Mouse (Mus musculus): Measurements from ENCODE around the gene Kcna3.

The Kcna3 gene

GRCm38 (mm10) chr3:107035521-107036457 is at the start of gene Kcna3:
TSS of gene Kcna3 (plus strand) at chr3:107036169.
- in situ Hi-C loops (cut with MseI, MboI), result no loop called here

DNA sequence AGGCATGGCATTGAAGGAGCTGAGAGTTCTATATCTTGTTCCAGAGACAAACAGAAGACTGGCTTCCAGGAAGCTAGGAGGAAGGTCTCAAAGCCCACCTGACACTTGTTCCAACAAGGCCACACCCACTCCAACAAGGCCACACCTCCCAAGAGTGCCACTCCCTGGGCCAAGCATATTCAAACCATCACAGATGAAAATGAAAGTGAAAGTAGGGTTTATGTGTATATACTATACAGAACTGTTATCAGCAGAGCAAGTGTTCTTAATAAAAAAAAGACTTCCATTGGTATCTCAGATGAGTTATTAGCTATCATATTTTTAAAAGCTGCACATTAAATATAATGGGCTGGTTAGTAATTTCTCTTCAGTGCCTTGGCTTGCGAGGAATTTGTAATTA is 44.6 kb upstream of the Kcna3 start:
- in situ Hi-C loops (cut with MseI, MboI), result no loop called here

DNA sequence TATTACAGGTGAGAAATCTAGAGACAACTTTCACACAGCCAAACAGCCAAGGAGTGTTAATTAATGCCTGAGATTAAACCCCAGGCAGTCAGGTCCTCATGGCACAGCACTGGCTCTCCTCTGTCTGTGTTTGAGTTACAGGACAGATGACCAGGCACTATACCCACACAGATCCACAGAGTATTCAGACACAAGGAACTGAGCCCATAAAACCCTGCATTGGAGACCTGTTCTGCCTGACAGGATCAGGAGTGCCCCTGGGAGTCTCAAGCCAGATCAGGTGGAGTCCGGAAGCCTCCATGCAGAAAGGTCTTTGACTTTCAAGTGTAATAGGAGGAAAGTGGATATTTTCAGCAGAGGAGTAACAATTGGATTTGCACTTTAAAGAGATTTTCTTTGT is 40.6 kb upstream of the Kcna3 start:
- in situ Hi-C loops (cut with MseI, MboI), result no loop called here

DNA sequence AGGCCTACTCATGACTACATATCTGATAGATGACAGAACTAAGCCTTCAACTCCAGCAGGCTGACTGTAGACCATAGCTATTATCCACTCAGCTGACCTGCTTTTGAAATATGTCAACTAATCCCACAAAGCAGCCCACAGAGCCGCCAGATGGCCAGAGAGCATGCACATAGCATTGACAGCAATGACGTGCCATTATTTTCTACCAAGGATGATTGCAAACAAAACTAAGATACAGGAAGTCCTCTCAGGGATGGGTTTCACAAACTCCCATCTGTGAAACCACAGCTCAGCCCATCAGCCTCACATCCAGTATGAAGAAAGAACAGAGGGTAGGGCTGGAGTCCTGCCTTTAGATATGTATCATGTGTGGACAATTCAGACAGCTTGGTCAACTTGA is 39.8 kb upstream of the Kcna3 start:
- in situ Hi-C loops (cut with MseI, MboI), result no loop called here

DNA sequence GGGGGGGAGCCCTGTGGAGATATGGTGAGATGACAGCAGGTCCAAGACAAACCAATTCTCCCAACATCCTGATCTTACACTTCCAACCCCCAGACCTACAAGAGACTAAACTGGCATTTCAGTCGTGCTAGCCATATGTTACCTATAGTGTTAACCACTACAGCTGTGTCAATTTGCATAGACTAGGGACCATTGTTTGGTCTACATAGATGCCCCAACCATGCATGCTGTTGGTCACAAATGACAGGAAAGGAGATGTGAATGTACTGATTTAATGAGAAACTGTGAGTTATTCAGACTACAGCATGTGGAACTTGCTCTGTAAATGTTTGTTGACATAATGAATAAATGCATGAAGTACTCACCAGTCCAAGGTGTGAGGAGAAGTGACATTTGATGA is 37.6 kb upstream of the Kcna3 start:
- in situ Hi-C loops (cut with MseI, MboI), result no loop called here

GRCm38 (mm10) chr3:107000165-107000564 is 35.8 kb upstream of the Kcna3 start:
- in situ Hi-C loops (cut with MseI, MboI), result no loop called here

GRCm38 (mm10) chr3:107002249-107003123 is 33.5 kb upstream of the Kcna3 start:
- in situ Hi-C loops (cut with MseI, MboI), result no loop called here

- in situ Hi-C loops (cut with MseI, MboI), result no loop called here
Measured at GRCm38 (mm10) chr3:107009329-107010076, 26.5 kb upstream of the Kcna3 start.

DNA sequence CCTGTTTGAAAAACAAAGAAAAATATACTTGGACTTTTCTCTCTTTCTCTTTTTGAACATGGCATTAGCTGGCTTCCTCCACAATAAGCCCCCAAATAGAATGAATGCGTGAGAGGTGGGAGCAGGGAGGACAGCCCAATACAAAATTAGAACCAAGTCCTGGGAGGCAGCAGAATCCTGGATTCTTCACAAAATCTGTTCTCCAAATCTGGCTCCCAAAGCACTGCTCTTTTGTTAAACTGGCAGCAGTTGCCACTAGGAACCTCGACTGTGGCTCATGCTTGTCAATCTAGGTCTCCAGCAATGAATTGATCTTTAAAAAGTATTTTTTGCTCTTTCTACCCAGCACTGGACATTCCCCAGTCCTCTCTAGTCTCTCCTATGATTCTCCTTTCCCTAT is 17.7 kb upstream of the Kcna3 start:
- in situ Hi-C loops (cut with MseI, MboI), result no loop called here

GRCm38 (mm10) chr3:107031547-107031946 is 4.4 kb upstream of the Kcna3 start:
- in situ Hi-C loops (cut with MseI, MboI), result no loop called here

DNA sequence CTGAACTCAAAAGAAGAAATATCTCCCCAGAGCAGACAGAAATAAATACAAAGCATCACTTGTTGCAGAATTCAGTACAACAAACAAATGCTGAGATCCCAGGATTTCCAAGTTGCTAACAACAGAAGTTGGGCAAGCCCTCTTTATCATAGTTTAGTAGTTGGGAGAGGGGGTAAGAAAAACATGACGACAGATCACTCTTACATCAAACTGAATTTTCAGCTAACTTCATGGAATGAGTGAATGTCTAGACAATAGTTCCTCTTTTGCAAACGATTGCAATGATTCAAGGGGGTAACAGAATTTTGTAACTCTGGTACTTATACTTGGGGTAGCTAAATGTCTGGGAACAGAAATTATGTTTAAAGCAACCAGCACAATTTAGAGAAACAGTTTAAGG is 1.2 kb upstream of the Kcna3 start:
- in situ Hi-C loops (cut with MseI, MboI), result no loop called here

- in situ Hi-C loops (cut with MseI, MboI), result no loop called here
Measured at GRCm38 (mm10) chr3:107036458-107037039, 580 bp downstream of the Kcna3 start.

DNA sequence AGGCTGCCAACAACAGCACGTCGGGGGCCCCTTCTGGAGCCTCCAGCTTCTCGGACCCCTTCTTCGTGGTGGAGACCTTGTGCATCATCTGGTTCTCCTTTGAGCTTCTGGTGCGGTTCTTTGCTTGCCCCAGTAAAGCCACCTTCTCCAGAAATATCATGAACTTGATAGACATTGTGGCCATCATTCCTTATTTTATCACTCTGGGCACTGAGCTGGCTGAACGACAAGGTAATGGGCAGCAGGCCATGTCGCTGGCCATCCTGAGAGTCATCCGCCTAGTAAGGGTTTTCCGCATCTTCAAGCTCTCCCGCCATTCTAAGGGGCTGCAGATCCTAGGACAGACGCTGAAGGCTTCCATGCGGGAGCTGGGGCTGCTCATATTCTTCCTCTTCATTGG is 1.1 kb downstream of the Kcna3 start:
- in situ Hi-C loops (cut with MseI, MboI), result no loop called here

- in situ Hi-C loops (cut with MseI, MboI), result no loop called here
Measured at GRCm38 (mm10) chr3:107037536-107038155, 1.7 kb downstream of the Kcna3 start.

DNA sequence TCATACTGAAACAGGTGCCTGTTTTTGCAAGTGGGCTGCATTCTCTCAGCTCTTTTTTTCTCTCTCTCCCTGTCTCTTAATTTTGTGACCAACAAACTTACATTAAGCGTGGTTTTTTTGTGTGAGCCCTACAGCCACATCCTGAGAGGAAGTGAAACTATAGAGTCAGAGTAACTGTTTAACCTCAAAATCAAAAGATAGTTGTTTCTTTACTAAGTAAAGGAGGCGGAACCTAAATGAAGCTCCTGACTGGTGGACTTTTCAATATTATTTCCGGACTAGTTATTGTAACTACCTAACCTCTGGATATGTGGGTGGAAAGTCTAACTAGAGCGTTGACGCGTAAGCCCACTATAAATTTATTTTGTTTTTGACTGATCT is 2.2 kb downstream of the Kcna3 start:
- in situ Hi-C loops (cut with MseI, MboI), result no loop called here

DNA sequence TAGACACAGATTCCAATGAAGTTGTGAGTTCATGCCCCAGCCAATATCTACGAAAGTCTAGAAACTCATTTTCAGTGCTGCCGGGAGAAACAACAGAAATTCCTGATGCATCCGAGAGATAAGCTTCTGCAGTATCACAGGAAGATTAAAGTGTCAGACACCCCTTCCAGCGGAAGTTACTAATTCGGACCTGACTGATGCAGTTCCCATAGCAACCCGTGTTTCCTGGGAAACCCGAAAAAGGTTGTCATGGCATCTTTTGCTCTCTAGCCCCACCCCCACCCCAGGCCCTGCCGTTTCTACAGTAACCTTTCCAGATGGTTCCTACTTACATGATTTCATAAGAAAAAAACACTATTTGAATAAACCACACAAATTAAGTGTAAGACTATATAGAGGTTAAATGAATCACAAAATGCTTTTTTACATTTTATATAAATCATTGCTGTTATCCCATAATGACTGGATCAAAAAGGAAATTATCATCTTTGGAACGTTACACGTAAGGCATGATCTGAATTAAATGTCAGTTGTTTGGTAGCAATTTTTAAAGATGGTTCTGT is 2.8 kb downstream of the Kcna3 start:
- in situ Hi-C loops (cut with MseI, MboI), result no loop called here

DNA sequence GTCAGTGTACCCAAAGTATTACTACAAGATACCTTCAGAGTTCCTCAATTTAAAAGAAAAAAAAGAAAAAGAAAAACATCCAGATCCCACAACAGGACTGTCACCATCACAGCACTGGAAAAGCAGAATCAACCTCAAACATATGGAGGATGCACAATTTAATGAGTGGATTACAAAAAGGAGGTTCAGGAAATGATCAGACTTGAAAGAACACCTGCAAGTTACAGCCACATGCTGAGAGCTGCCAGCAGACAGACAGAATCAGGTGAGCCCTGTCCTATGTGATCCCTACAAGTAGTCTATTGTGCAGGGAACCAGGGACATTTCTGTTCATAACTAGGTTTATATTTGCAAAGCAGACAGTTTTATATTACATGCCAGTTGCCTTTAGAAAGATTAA is 3.3 kb downstream of the Kcna3 start:
- in situ Hi-C loops (cut with MseI, MboI), result no loop called here

GRCm38 (mm10) chr3:107040408-107040807 is 4.4 kb downstream of the Kcna3 start:
- in situ Hi-C loops (cut with MseI, MboI), result no loop called here

- in situ Hi-C loops (cut with MseI, MboI), result no loop called here
Measured at GRCm38 (mm10) chr3:107041718-107042117, 5.7 kb downstream of the Kcna3 start.

DNA sequence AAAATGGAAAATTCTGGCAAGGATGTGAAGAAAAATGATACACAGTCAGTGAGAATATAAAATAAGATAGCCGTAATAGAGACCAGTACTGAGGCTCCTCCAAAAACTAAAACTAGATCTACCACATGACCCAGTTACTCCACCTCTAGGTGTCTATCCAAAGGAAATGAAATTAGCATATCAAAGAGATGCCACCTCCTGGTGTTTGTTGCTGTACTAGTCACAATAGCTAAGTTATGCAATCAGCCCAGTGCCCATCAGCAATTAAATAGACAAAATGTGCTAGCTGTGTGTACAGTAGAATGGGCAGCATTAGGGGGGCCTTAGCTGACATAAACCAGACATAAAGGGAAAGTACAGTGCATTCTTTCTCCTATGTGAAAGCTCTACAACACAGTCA is 25.5 kb downstream of the Kcna3 start:
- in situ Hi-C loops (cut with MseI, MboI), result no loop called here

- in situ Hi-C loops (cut with MseI, MboI), result no loop called here
Measured at GRCm38 (mm10) chr3:107062771-107063170, 26.8 kb downstream of the Kcna3 start.
